Mouse (Mus musculus) liver, postnatal 0 days (tissue): ENCODE measurements around the gene Cdon.

Experiments used
- CTCF ChIP-seq: sonication (generic); IDR thresholded peaks from 2 replicates; pipeline ENCODE4 v1.5.1; 2016; ENCODE audit warnings: antibody characterized with exemption, low read depth
- EP300 ChIP-seq: IDR thresholded peaks from 2 replicates; pipeline ENCODE4 v1.6.1; 2016; ENCODE audit warnings: antibody characterized with exemption, low read depth, mild to moderate bottlenecking

- TF ChIP-seq CTCF (no peak), EP300 (no peak)
Measured at GRCm38 (mm10) chr9:35411975-35412374, 9.0 kb upstream of the Cdon start.
